Mouse (Mus musculus) lung, adult 18-20 months (tissue): ENCODE measurements at regions not wholly inside any gene's neighbourhood (a gene's known extent, or its start where the extent isn't known, plus 50 kb on each side); places are given as distances from the start of the nearest gene placed in this dataset.
"Not testable (repeated sequence)": the region's sequence is repeated elsewhere in the genome, so short reads cannot be mapped to it uniquely, and the experiment has no call there.

Source experiments
- DNase-seq, 2 experiments: peaks; one replicate each; pipeline ENCODE4 v3.0.0; 2022; ENCODE audit warnings: mixed read lengths in 2 of 2

- no peak for DNase-seq
These were observed 739.4 kb downstream of the Tbl1xr1 start for GRCm38 (mm10) chr3:22815842-22816241.

- DNase-seq, result no peak
These were observed 750.0 kb downstream of the Tbl1xr1 start for GRCm38 (mm10) chr3:22826485-22826884.

GRCm38 (mm10) chr3:22838986-22839385 lies 762.5 kb downstream of the Tbl1xr1 start:
- DNase-seq, result no peak

DNA sequence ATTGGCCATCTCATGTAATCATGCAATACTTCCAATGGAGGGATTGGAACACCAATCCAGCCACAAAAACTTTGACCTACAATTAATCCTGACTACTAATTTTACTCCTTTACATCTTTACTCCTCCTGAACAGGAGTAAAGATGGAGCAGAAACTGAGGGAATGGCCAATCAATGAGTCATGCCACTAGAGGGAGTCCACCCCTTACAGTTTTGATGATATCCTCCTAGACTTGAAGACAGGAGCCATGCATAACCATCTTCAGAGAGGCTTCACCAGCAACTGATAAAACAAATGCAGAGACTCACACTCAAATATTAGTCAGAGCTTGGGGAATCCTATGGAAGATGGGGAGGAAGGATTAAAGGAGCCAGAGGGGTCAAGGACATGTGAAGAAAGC lies 774.0 kb downstream of the Tbl1xr1 start:
- no peak for DNase-seq

- no peak for DNase-seq
These were observed 787.1 kb downstream of the Tbl1xr1 start for GRCm38 (mm10) chr3:22863595-22863994.

GRCm38 (mm10) chr3:22877883-22878282 lies 801.4 kb downstream of the Tbl1xr1 start:
- no peak for DNase-seq

DNA sequence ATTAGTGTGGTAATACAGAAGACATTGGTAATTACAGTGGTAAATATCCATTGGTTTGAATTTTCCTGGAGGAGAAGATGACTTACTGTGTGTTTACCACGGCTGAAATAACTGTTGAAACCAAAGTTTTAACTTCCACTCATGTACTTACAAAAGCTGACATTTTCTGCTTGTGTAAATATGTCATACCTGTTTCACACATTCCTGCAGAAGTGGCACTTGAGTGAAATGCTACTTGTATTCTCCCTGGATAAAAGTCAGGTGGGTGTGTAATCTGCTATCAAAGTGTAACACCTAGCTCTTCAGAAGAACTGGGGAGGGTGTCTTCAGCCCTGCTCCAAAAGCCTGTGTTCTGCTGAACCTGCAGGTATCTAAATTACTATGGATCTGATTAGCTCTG lies 816.3 kb downstream of the Tbl1xr1 start:
- peak in 1 of 2 experiments; percentile 6 for DNase-seq

- no peak for DNase-seq
These were observed 821.2 kb downstream of the Tbl1xr1 start for GRCm38 (mm10) chr3:22897651-22898050.

DNA sequence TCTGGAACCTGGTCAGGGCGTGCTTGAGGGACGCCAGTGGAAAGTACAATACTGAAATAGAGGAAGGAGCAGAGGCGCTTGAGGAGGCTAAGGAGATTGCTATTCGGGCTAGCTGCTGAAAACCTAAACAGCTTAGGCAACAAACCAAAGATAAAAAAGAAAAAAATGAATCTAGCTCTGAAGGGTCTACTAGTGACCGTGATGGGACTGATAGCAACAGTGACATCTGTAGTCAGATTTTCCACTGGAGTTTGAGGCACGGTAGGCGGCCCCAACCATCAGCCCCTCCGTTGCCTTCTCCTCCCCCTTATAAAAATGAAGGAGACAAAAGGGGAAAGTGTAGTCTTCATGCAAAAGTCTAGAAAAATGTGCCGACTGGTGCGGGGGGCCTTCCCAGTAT lies 824.5 kb downstream of the Tbl1xr1 start:
- no peak for DNase-seq

DNA sequence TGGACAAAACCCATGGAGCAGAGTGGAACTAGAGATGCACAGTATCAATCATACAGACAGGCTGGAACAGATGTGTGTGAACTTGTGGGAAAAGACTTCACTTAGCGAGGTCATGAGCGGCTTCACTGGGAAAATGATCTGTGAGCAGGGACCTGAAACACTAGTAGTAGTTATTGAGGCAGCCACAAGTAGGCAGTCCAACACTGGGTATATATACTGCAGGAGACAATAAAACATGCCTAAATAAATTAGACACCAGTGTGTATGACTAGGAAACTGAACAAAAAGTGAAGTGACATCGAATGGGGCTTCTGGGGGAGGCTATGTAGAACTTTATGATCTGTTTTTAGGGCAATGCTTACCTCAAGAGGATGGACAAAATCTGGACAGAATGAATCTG lies 852.5 kb downstream of the Tbl1xr1 start:
- no peak for DNase-seq

- DNase-seq, result no peak
These were observed 853.5 kb downstream of the Tbl1xr1 start for GRCm38 (mm10) chr3:22929762-22930519.

DNA sequence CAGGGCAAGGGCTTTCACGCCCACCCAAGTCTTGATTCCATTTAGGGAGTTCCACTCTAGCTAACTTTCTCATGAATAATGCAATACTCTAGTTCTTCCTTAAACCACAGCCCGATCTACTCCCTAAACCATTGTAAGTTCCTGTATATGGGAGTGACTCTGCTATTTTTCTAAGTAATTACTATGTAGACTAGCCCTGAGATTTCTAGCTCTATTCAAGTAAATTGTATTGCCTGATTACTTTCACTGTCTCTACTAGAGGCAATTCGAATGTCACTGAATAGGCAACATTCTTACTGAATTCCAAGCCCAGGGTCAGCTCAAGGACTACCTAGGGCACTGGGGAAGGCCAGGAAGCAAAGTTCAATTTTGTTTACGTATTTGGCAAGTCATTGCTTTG lies 869.2 kb downstream of the Tbl1xr1 start:
- DNase-seq, result not testable (repeated sequence)

GRCm38 (mm10) chr3:22947181-22947580 lies 870.7 kb downstream of the Tbl1xr1 start:
- no peak for DNase-seq

- no peak for DNase-seq
These were observed 871.8 kb downstream of the Tbl1xr1 start for GRCm38 (mm10) chr3:22948168-22948768.

- no peak for DNase-seq
These were observed 881.0 kb downstream of the Tbl1xr1 start for GRCm38 (mm10) chr3:22957422-22957821.

DNA sequence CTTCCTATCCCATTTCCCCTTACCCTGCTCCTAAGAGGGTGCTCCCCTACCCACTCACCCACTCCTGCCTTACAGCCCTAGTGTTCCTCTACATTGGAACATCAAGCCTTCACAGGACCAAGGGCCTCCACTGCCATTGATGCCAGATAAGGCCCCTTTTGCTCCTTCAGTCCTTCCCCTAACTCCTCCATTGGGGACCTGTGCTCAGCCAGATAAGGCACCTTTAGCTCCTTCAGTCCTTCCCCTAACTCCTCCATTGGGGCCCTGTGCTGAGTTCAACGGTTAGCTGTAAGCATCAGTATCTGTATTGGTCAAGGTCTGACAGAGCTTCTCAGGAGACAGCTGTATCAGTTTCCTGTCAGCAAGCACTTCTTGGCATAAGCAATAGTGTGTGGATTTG lies 896.2 kb downstream of the Tbl1xr1 start:
- DNase-seq, result no peak

DNA sequence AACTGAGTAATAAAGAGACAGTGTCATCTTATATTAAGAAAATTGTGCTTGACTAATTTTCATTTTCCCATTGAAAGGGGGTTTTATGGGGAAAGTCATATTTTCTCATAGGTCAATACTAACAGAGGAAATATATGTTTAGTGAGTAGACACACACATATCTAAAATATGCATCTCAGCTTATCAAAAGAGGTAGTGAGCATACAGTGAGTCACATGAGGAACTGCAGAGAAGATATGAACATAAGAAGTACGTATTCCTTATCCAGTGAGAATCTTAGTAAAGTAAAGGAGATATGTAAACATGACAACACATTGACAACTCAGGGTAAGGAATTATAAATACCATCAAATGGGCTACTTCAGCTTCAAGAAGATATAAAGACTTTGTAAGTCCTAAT lies 900.3 kb downstream of the Tbl1xr1 start:
- no peak for DNase-seq

- no peak for DNase-seq
These were observed 903.7 kb downstream of the Tbl1xr1 start for GRCm38 (mm10) chr3:22979896-22980890.

DNA sequence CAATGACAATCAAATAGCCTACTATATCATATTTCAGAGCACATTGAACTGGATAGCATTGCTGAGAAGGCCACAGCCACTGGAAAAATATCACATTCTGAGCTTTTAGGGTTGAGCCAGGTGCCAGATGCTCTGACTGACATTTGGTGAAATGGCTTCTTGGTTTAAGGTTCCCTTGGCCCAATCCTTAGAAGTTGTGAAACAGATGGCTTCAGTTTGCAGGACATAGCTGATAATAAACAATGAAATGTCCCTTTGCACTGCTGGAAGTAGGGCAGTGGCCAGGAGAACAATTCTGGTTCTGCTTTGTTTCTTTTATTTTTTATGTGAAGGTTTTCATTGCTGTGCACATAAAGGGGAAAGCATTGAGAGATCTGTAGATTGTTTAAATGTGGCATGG lies 906.0 kb downstream of the Tbl1xr1 start:
- DNase-seq, result no peak

GRCm38 (mm10) chr3:22990136-22990820 lies 913.8 kb downstream of the Tbl1xr1 start:
- no peak for DNase-seq

DNA sequence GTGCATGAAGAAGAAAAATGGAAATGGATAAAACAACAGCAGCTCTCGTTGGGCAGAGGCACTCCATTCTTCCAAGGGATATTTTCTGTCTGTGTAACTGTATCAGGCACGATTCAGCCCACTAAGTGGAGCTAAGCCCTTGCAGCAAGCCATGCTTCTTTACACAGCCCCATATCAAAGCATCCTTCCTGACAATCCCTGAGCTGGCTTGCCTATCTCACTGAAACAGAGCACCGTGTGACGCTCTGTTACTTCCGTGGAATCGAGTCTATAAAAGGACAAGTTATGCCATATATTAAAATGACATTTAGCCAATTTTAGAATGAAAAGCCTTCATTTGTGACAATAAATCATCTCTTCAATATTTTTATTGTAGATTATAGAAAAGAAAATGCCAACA lies 918.8 kb downstream of the Tbl1xr1 start:
- no peak for DNase-seq

- no peak for DNase-seq
These were observed 919.4 kb downstream of the Tbl1xr1 start for GRCm38 (mm10) chr3:22995833-22996232.

DNA sequence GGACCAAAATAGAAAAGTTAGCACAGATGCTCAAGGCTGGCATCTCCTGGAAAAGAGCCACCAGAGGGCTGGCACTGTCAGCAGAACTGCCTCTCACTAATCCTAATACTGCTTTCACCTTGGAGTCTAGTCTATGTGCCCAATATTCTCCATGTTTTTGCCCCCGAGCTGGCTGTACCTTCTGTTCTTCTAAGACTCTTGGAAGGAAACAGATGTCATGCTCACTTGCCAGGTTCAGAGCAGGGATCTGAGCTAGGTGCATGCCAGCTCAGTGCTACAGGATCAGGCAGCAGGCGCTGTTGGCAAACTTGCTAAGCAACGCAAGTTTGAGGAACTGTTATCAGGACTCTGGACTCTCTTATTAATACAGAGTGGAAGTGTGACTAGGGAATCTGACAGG lies 924.6 kb downstream of the Tbl1xr1 start:
- no peak for DNase-seq
